Mouse (Mus musculus): Measurements from ENCODE around the gene Trpm2. TPM values are rescaled to one million over a fixed set of nuclear protein-coding genes. Genes with fewer than 3 reads are reported as not detected.

Gene Trpm2
- total RNA-seq, 4 experiments from 2014 or later, result 0.07 to 0.20 TPM; not detected in 2

DNA sequence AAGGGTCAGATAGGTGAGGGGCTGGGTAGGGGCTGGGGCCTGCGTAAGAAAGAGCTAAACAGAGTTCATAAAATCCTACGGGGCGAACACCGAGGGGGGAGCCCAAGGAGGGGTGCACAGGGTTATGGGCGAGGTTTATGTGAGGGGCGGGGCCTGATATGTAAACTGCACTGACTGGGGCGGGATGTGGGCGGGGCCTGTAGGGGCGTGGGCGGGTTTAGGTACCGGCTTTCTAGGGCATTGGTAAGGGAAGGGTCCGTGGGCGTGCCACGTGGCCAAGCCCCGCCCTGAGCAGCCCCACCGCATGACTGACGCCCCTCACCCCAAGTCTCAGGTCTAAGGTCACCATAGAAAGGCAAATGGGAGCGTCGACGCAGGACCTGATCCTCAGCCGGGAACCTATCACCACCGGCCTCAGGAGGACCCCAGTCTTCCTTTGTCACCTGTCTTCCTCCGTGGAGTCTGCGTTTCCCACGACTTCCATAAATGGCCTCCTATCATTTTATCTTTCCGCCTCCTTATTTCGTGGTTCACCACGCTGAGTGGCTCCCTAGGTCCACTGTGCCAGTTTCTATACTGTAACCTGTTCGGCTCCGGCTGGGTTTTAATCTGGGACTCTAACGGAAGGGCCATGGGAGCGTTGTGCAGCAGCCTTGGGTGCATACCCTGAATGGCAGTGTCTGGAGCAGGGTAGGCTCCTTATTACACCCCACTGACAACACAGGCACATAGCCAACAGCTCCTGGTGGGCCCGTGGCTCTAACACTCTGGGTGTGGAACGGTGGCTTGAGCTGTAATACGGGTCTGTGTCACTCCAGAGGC is 67.3 kb downstream of the Trpm2 start:
- no peak for DNase-seq (ENCODE audit: low spot score in 2 of 2)

DNA sequence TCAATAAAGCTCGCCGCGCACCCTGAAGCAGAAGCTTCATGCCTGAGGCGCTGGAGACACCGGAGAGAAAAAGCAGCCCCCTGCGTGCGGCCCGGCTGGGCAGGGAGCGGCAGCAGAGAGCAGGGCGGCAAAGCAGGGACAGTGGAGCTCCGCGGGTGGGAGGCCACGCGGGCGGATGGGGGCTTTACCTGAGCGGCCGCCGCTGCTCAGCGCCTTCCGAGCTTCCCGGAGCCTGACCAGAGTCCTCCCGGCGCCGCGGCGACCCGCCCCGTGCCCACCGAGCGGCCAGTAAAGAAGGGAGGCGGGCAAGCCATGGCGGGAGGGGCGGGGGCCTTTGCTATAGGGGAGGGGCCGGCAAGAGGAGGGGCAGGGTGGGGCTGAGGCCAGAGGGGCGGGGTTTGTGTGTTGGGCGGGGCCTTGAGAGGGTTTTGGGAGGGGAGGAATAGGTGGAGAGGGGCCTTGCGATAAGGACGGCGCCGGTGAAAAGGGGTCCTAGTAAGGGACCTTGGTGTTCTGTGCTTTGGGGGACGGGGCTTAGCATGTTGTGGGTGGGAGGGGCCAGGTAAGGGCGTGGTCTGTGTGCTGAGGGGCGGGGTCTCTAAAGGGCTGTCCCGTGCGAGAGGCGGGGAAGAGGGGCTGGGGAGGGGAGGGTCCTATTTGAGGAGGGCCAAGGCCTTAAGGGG is 68.0 kb downstream of the Trpm2 start, which contains the start of gene Lrrc3:
Gene Lrrc3, minus strand, starts transcription at position 326 of the 683 bp plus-strand sequence.
- no peak for DNase-seq (ENCODE audit: low spot score in 2 of 2)

DNA sequence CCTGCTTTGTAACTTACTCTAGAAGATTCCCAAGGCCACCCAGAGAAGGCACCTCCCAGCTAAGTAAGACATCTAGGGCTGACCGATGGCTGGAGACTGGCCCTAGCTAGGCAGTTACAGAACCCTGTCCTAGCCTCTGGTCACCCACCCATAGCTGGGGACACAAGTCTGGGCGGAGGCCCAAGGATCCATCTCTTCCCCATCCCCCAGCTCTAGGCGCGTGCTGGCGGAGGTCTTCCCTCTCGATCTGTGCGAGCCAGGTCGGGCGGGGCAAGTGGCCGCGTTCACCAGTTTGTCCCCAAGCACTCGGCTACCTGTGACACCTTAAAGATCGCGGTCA is 68.5 kb downstream of the Trpm2 start:
- no peak for DNase-seq (ENCODE audit: low spot score in 2 of 2)

DNA sequence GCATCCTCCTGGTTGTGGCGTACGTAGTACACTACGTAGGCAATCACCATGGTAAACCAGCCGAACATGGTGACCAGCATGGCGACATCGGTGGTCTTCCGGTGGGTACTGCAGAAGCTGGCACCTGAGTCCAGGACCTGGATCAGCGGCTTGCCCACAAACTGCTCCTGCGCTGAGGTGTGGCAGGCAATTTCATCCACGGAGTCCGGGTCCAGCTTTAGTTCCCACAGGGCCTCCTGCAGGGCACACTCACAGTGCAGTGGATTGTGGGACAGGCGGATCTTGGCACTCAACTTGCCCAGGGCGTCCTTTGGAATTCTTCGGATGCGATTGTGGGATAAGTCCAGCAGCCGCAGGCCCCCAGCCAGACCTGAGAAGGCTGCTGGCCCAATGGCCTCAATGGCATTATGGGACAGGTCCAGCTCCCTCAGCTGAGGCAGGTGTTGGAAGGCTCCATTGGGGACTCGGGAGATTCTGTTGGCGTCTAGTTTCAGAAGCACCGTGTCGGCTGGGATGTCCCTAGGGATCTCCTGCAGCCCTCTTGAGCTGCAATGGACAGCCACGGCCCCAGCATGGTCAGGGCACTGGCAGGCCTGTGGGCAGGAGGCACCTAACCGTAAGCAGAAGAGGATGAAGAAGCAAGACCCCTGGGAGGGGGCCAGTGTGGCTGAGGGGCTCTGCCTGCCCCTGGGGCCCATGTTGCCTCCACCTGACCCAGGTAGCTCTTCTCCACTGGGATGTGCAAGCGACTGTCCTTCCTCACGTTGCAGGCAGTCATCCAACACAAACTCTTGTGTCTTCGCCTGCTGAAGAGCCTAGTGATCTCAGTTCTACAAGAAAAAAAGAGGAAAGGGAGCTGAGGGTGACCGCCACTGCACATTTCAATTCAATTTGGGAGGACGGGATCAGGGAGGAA is 69.2 kb downstream of the Trpm2 start:
- DNase-seq (ENCODE audit: low spot score in 2 of 2), result no peak

DNA sequence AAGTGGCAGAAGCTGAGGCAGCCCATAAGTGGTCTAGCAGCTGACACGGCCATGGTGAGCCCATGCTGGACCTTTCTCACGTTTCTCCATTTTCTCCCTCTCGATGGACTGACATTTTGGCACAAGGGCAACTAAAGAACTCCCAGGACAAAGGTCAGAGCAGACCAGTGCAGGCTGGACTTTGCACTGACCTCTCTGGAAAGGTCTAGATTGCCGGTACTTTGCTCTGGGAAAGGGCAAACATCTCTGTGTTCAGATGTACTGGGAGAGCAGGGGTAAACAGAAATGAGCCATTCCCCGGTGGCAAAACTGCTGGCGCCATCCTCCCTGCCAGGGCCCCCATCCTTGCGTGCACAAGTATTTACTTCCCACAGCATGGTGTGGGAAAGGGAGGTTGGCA is 70.2 kb downstream of the Trpm2 start:
- DNase-seq (ENCODE audit: low spot score in 2 of 2), result no peak

DNA sequence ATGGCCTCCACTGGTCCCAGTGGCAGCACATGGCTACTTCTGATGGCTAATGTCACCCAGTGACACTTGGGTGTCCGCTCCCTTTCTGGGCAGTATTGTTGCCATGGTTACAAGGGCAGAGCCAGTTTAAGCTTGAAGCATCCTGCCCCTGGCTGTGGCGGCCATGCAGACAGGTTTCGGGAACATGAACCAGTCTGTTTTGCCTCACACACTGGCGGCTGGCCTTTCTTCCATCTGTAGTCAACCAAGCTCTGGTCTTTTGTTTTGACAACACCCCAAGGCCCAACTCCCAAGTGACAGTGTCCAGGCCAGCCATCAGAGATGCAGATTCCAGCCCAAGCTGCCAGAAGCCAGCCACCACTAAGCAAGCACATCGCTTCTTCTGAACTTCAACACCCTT is 74.8 kb downstream of the Trpm2 start:
- DNase-seq (ENCODE audit: low spot score in 2 of 2), result no peak

DNA sequence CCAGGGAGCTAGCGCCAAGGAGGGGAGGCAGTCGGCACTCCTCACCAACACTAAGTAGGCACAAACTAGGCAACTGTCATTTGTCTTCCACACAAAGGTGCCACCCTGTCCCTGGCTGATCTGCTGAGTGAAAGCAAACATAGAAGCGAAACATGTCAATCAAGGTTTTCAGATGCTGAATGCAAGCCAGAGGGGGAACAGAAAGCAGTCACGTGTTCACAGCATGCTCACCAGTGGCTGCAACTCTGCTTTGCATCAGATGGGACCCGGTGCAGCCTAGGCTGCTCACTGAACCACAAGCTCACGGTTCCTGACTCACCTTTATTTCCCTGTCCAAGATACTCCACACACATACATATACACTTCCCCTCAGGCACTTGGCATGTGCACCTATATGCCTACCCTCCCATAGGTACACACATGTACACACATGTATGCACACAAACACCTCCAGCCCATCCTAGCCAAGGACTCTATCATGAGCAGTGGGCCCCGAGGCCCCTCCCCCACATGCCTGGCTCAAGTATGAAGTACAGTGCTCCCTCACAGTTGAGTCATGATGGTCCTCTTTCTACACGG is 79.3 kb downstream of the Trpm2 start:
- DNase-seq (ENCODE audit: low spot score in 2 of 2), result no peak

DNA sequence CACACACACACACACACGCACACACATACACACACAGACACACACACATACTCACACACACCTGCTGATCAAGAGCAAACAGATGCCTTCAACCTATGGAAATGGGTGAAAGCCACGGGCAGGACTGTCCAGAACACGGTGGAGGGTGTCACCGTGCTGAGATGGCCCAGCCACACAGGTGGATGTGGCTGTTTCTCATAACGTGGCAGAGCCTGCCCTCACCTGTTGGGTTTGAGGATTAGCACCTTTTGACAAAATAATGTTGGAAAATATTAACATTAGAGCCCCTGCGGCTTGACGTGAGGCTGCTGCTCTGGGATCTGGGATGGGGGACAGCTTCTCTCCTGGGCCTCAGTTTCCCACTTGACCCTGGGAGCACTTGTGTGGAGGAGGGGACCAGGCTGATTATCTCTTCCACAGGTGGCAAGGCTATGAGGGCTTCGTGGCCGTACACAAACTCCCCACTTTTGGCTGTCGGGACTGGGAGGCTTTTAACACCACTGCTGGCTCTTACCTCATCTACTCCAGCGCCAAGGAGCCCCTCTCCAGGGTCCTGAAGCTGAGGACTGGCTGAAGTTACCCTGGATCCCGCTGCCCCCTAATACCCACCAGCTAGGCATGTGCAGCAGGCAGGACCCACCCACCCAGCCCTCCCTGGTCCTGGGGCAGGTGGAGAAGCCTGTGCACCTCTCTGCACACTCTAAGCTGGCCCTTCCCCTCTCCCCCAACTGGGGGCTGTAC is 84.2 kb downstream of the Trpm2 start:
- DNase-seq (ENCODE audit: low spot score in 2 of 2), result no peak

DNA sequence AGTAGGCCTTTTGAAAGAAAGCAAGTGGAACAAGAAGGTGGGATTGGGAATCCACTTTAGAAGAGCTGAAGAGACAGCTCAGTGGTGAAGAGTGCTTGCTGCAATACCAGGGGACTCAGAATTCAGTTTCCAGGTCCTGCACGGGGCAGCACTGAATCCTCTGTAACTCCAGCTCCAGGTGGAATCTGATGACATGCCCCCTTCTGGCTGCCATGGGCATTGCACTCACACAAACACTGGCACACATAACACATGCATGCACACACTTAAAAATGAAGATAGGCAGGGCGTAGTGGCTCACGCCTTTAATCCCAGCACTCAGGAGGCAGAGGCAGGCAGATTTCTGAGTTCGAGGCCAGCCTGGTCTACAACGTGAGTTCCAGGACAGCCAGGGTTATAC is 87.8 kb downstream of the Trpm2 start:
- DNase-seq (ENCODE audit: low spot score in 2 of 2), result no peak

DNA sequence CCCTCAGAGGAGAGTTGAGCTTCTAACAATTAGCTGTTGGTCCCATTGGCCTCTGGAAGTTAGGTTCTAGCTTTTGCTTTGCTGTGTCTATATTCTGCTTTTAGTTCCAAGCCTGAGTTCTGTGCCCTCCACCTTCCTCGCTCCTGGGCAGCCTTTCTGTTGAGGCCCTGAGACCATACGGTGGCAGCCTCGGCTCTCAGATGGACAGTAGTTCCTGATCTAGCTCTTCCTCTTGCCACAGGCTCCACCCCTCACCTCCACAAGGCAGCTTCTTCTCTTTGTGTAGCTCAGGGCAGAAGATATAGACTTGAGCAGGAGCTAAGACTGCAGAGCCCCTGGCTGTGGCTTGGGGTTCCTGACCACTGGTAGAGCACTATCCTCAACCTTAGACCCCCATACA is 90.1 kb downstream of the Trpm2 start:
- no peak for DNase-seq (ENCODE audit: low spot score in 2 of 2)

DNA sequence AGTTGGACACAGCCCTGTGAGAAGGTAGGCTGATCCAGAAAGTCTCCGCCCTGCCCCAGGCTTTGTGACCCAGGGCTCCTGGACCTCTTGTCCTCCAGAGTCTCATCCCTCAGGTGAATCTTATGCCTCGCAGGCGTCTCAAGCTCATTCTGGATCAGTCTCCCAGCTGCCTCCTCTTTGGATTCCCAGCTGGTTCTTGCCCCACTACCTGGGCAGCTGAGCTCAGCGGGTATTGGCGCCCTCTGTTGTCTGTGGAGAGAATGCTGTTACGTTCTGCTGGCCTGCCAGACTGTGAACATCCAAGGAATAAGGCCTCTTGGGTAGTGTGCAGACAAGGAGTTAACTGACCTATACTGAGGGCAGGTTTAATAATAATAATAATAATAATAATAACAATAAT is 91.4 kb downstream of the Trpm2 start:
- no peak for DNase-seq (ENCODE audit: low spot score in 2 of 2)

DNA sequence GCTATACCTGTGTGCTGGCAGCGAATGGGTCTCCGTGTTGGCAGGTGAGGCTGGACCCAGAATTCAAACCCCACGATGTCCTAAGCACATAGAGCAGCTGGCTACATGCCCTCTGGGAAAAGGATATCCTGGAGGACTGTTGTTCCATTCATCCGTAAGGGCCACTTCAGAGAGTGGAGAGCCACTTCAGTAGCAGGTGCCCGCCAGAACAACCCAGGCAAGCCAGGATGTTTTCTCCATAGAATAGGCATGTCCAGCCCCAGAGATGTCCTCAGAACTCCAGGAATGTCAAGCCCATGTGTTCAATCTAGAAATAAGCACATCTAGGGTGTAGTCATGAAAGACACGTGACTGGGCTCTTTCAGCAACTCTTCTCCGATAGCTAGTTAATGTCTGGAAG is 100.7 kb downstream of the Trpm2 start:
- no peak for DNase-seq (ENCODE audit: low spot score in 2 of 2)

DNA sequence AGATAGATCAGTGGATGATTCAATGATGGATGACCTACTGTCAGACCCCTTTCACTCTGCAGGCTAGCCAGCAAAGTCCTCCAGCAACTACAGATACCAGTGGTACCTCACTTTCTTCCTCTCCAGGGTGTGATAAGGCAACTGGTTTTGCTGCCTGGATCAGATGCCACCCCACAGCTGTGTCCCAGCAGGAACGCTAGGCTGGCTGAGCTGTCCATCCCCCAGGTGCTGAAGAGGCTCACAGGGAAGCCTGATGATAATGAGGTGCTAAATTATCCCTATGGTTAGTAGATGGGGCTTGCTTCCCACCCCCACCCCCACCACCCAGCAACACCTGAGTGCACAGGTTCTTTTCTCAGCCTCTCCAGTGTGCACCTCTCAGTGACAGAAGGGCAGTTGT is 102.8 kb downstream of the Trpm2 start:
- DNase-seq (ENCODE audit: low spot score in 2 of 2), result no peak

DNA sequence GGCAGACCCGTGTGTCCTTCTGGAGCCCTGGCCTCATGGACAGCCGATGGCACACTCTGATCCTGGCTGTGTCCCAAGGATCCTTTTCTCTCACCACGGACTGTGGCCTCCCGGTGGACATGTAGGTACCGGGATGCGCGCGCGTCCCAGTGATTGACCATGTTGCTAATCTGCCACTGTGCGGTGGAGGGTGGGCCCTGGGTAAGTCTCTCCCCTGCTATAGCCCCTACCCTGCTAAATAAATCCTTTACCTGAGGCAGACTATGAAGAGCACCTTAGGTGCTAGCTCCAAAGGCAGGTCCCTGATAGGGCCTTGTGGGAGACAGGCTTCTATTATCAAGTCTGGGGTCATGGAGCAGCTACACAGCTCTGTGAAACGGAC is 105.6 kb downstream of the Trpm2 start:
- no peak for DNase-seq (ENCODE audit: low spot score in 2 of 2)

DNA sequence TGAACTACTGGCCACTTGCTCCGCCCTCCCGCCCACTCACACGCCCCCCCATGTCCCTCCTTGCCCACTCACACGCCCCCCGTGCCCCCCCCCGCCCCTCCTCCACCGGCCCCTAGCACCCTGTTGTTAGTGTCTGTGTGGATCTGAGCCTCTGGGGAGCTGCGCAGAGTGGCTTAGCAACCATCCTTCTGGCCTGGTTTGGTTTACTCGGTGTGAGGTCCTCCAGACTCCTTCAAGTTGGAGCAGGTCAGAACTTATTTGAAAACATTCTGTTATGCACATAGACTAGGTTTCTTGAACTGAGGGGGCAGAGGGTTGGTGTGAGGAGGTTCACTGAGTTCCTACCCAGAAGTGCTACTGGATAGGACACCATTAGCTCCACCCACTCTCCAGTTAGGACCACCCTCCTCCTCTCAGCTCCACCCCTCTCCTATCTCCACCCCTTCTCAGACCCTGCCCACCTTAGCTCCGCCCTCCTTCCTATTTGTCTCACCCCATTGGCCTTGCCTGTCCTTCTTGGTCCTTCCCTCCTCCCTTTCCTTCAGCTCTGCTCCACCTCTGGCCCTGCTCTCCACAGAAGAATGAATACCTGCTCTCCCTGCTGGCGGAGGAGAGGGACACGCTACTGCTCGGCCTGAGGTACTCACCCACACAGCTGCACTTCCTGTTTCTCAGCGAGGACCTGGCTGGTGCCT is 106.1 kb downstream of the Trpm2 start:
- no peak for DNase-seq (ENCODE audit: low spot score in 2 of 2)

DNA sequence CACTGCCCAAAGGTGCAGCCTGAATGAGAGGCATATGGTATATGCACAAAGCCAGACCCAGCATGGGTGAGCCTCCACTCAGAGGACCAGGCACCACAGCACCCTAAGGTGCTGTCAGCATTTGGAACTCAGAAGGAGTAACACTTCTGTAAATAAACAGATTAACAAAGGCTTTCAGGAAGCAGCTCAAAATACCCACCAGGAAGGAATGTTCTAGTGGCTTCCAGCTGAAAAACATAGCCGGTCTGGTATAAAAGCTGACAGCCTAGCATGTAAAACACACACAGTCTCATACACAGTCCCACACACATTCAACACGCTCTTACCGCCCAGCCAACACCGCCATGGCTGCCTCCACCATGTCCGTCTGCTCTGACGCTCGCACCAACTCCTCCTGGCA is 108.7 kb downstream of the Trpm2 start, which contains the start of gene Gm3285:
Gene Gm3285, plus strand, starts transcription at position 301 of the 400 bp plus-strand sequence.
- no peak for DNase-seq (ENCODE audit: low spot score in 2 of 2)

Data from gastrocnemius, adult 8-10 months (tissue).